Mouse (Mus musculus): Measurements from ENCODE around the gene Gm20937. TPM values are rescaled to one million over a fixed set of nuclear protein-coding genes. Genes with fewer than 3 reads are reported as not detected.
"Not testable (repeated sequence)": the region's sequence is repeated elsewhere in the genome, so short reads cannot be mapped to it uniquely, and the experiment has no call there.

The Gm20937 gene
- polyA plus RNA-seq (2015; fragmentation: Nextera tagmentation; extraction: Ambion mirVana): not detected in 2 replicates

DNA sequence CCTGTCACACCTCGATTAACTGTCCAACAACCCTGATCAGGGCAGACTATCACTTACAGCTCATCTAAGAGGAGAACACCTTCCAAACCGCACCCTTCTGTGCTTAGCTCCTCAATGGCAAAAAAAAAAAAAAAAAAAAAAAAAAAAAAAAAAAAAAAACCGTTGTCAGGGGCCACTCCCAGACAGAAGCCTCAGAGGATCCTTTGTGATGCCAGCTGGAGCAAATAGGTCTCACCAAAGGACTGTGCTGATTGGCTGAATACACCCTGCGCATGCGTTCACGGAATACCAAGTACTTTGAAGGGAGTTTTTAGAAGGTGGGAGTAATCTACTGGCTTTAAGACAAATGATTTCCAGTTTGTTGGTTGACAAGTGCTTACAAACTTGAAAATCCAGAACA is at the start of gene Gm20937:
Gene Gm20937 (minus strand): TSS at position 101 of the 400 bp plus-strand sequence.
- H3K36me3 ChIP-seq; ATAC-seq (ENCODE audit: low FRiP score, low read depth); H3K4me1 ChIP-seq (replicated peaks); H3K27me3 ChIP-seq; H3K9me3 ChIP-seq; H3K4me3 ChIP-seq; H3K9ac ChIP-seq; H3K4me2 ChIP-seq; H3K27ac ChIP-seq (replicated peaks): not testable (repeated sequence)
- WGBS: no CpG with 5 or more reads among the region's 6 CpGs

Other genes starting within 250 kb of the Gm20937 start
- not detected in 2 replicates for gene Gm20816, start 243.1 kb upstream of the Gm20937 start, polyA plus RNA-seq (2015; fragmentation: Nextera tagmentation; extraction: Ambion mirVana)

All from hindbrain, embryonic 15.5 days (tissue).